Mouse (Mus musculus): ENCODE data around the gene B3galnt1.

DNA sequence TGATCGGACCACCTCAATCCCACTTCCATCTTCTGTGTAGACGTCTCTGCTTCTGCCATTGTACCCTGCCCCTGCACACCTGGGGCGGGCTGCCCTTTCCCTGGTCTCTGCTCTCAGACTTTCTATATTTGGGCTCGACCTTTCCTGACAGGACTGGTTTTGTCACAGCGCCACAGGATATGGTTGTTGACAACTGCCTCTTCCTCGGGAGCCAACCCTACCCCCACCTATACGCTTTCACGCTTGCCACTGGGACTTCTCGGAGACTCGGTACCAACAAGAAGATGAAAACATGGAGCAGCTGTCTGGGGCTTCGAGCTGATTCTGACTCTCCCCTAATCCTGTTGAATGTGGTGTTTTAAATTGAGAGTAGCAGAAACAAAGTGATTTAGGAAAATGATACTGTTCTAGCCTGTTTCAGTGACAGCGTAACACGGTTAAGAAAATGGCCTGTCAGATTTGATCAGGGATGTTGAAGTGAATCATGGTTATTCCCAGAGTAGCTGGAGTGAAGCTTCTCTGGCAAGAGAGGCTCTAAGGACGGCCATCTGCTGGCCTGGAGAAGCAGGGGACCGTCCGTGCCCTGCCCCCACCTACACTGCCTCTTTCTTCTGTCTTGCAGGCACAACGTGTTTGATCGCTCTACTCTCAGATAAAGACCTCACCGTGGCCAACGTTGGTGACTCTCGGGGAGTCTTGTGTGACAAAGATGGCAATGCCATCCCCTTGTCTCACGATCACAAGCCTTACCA lies 49.9 kb downstream of the B3galnt1 start:
- TF ChIP-seq ZC3H11A (IDR thresholded peaks at IDR 0.05; ENCODE audit: borderline replicate concordance, low read depth, low read length) (no peak), HCFC1 (IDR thresholded peaks at IDR 0.05; ENCODE audit: borderline replicate concordance, insufficient read depth, low read length) (no peak), ZNF384 (IDR thresholded peaks at IDR 0.05; ENCODE audit: low read depth, low read length) (no peak), CHD2 (IDR thresholded peaks at IDR 0.05; ENCODE audit: low read depth, low read length) (no peak), MAFK (IDR thresholded peaks at IDR 0.05; ENCODE audit: insufficient read depth, low read depth, low read length) (no peak)

Measured in ES-E14 (cell line).